Mouse (Mus musculus): ENCODE results near the gene Inka1. TPM values are rescaled to one million over a fixed set of nuclear protein-coding genes. Genes with fewer than 3 reads are reported as not detected.
"Not testable (repeated sequence)": the region's sequence is repeated elsewhere in the genome, so short reads cannot be mapped to it uniquely, and the experiment has no call there.

Gene Inka1
- polyA plus RNA-seq, 1 experiment from 2014 or later: 30.6 TPM

DNA sequence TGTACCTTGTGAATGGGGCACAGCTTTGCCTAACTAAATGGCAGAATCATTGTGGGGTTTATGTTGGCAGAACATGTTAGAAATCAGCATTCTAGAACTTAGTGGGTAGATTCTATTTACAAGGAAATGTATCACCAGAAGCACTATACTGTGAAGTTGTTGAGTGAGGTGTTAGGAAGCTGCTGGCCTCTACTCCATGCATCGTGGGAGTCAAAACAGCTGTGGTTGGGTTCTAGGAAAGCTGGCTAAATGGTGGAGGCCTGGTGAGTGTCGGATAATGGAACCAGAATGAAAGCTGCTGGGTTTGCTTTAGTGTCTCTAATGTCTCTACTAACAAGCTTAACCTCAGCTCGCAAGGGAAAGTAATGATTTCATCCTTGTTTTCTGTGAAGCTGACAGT, 31.4 kb upstream of the Inka1 start:
- Histone ChIP-seq H3K9me3 (ENCODE audit: low read length) (no peaks in the 10 kb centered on the region), H3K27ac (ENCODE audit: low read depth) (no peak overlapping the region), H3K36me3 (replicated peaks; ENCODE audit: insufficient read depth, low read length) (peaks cover 24% of the 10 kb centered on the region), H3K4me2 (ENCODE audit: low read depth, low read length) (no peak overlapping the region), H3K4me1 (ENCODE audit: insufficient read depth) (peaks cover 10% of the 10 kb centered on the region), H3K4me3 (ENCODE audit: low read depth, low read length) (no peak overlapping the region), H3K9ac (replicated peaks) (no peak overlapping the region), H3K27me3 (ENCODE audit: insufficient read depth, low read length) (no peaks in the 10 kb centered on the region)
- WGBS (ENCODE audit: insufficient replicate concordance): 89% methylated on average over 3 of the region's 3 CpGs
- no peak for DNase-seq
- no peak for ATAC-seq
- TF ChIP-seq CTCF (IDR thresholded peaks at IDR 0.05; ENCODE audit: low read depth): no peak
- TF ChIP-seq EP300 (IDR thresholded peaks at IDR 0.05; ENCODE audit: low read depth): no peak

DNA sequence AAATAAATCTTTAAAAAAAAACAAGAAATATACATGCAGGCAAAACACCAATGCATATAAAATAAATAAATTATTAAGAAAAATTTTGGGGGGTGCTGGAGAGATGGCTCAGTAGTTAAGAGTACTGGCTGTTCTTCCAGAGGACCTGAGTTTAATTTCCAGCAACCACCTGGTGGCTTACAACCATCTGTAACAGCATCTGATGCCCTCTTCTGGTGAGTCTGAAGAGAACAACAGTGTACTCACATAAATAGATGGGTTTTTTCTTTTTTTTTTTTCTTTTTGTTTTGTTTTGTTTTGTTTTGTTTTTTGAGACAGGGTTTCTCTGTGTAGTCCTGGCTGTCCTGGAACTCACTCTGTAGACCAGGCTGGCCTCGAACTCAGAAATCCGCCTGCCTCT, 27.9 kb upstream of the Inka1 start:
- H3K4me2 ChIP-seq (ENCODE audit: low read depth, low read length); H3K27me3 ChIP-seq (ENCODE audit: insufficient read depth, low read length); H3K27ac ChIP-seq (ENCODE audit: low read depth); H3K4me1 ChIP-seq (ENCODE audit: insufficient read depth); H3K4me3 ChIP-seq (ENCODE audit: low read depth, low read length); DNase-seq; H3K9me3 ChIP-seq (ENCODE audit: low read length); ATAC-seq; H3K9ac ChIP-seq (replicated peaks): not testable (repeated sequence)
- WGBS (ENCODE audit: insufficient replicate concordance): 87% methylated on average over 2 of the region's 2 CpGs
- peaks cover 26% of the 10 kb centered on the region for H3K36me3 ChIP-seq (replicated peaks; ENCODE audit: insufficient read depth, low read length)
- TF ChIP-seq CTCF (IDR thresholded peaks at IDR 0.05; ENCODE audit: low read depth): peak; percentile 28; the same call in 1 of the 2 replicates

DNA sequence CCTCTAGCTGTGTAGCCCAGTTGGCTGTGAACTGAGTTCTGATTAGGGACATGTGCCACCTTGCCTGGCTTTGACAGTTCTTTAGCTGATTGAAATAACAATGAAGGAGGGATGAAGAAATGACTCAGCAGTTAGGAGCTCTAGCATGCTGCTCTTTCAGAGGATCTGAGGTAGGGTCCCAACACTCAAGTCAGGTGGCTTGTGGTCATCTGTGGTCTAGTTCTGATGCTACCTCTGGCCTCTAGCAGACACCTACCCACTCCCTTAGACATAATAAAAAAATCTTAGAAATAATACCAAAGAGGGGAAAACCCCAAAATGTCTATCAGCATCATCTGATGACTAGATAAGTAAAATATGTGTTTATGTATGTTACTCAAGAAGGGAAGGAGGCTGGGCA, 24.7 kb upstream of the Inka1 start:
- no peak overlapping the region for H3K27ac ChIP-seq (ENCODE audit: low read depth)
- no peaks in the 10 kb centered on the region for H3K9me3 ChIP-seq (ENCODE audit: low read length)
- TF ChIP-seq CTCF (IDR thresholded peaks at IDR 0.05; ENCODE audit: low read depth) (no peak), EP300 (IDR thresholded peaks at IDR 0.05; ENCODE audit: low read depth) (no peak)
- DNase-seq (no peak), ATAC-seq (no peak)
- peaks cover 7% of the 10 kb centered on the region for H3K4me1 ChIP-seq (ENCODE audit: insufficient read depth)
- no peak overlapping the region for H3K9ac ChIP-seq (replicated peaks)
- no peaks in the 10 kb centered on the region for H3K27me3 ChIP-seq (ENCODE audit: insufficient read depth, low read length)
- no peak overlapping the region for H3K4me2 ChIP-seq (ENCODE audit: low read depth, low read length)
- no peak overlapping the region for H3K4me3 ChIP-seq (ENCODE audit: low read depth, low read length)
- H3K36me3 ChIP-seq (replicated peaks; ENCODE audit: insufficient read depth, low read length): peaks cover 23% of the 10 kb centered on the region

DNA sequence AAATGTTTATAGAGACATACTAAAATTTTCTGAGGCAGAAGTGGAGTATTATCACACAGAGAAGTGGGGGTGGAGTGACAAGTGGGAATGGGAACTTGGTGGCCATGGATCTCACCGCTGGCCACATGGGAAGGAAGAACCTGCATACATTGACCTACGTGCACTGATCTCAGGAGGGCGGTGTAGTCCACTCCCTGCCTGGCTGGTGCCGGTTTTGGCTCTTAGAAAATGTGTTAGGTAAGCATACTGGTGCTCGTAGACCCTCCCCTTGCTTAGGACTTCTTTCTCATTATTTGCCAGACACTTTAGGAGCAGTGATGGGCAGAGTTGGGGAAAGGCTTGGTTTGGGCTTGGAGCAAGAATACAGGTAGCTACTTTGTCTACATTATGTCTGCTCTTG, 22.4 kb upstream of the Inka1 start:
- Histone ChIP-seq H3K27me3 (ENCODE audit: insufficient read depth, low read length) (no peaks in the 10 kb centered on the region), H3K9me3 (ENCODE audit: low read length) (no peaks in the 10 kb centered on the region), H3K36me3 (replicated peaks; ENCODE audit: insufficient read depth, low read length) (peaks cover 17% of the 10 kb centered on the region), H3K4me2 (ENCODE audit: low read depth, low read length) (no peak overlapping the region), H3K4me3 (ENCODE audit: low read depth, low read length) (no peak overlapping the region), H3K27ac (ENCODE audit: low read depth) (0 out of 2 replicates have a peak overlapping the region, but pooled peaks have one; percentile 22), H3K4me1 (ENCODE audit: insufficient read depth) (peaks cover 25% of the 10 kb centered on the region), H3K9ac (replicated peaks) (no peak overlapping the region)
- ATAC-seq (no peak), DNase-seq (no peak)
- TF ChIP-seq EP300 (IDR thresholded peaks at IDR 0.05; ENCODE audit: low read depth) (no peak), CTCF (IDR thresholded peaks at IDR 0.05; ENCODE audit: low read depth) (no peak)
- 71% methylated on average over 5 of the region's 5 CpGs for WGBS (ENCODE audit: insufficient replicate concordance)

DNA sequence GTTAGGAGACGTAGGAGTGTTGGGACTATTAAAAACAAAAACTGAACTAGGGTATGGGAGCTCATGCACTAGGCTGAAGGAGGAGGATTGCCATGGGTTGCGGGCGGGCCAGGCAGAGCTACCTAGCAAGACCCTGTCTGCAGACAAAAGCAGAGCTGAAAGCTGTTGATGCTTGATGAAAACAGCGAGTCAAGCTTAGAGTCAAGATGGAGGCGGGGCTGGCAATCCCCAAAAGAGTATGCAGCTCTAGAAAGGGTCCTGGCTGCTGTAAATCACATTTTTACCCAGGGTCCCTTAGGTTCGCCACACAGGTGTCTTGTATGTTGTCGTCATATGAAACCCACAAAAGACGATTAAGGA, 17.8 kb upstream of the Inka1 start:
- Histone ChIP-seq H3K9ac (replicated peaks) (peak overlapping the region; percentile 99), H3K4me3 (ENCODE audit: low read depth, low read length) (peak overlapping the region; percentile 94), H3K36me3 (replicated peaks; ENCODE audit: insufficient read depth, low read length) (0 out of 2 replicates have a peak, but pooled peaks cover 7% of the 10 kb centered on the region), H3K27ac (ENCODE audit: low read depth) (peak overlapping the region; percentile 98), H3K9me3 (ENCODE audit: low read length) (no peaks in the 10 kb centered on the region), H3K4me2 (ENCODE audit: low read depth, low read length) (peak overlapping the region; percentile 88), H3K4me1 (ENCODE audit: insufficient read depth) (peaks cover 29% of the 10 kb centered on the region), H3K27me3 (ENCODE audit: insufficient read depth, low read length) (no peaks in the 10 kb centered on the region)
- WGBS (ENCODE audit: insufficient replicate concordance): 26% methylated on average over 8 of the region's 8 CpGs
- no peak for TF ChIP-seq CTCF (IDR thresholded peaks at IDR 0.05; ENCODE audit: low read depth)
- TF ChIP-seq EP300 (IDR thresholded peaks at IDR 0.05; ENCODE audit: low read depth): no peak
- ATAC-seq: no peak
- DNase-seq: peak; percentile 37

DNA sequence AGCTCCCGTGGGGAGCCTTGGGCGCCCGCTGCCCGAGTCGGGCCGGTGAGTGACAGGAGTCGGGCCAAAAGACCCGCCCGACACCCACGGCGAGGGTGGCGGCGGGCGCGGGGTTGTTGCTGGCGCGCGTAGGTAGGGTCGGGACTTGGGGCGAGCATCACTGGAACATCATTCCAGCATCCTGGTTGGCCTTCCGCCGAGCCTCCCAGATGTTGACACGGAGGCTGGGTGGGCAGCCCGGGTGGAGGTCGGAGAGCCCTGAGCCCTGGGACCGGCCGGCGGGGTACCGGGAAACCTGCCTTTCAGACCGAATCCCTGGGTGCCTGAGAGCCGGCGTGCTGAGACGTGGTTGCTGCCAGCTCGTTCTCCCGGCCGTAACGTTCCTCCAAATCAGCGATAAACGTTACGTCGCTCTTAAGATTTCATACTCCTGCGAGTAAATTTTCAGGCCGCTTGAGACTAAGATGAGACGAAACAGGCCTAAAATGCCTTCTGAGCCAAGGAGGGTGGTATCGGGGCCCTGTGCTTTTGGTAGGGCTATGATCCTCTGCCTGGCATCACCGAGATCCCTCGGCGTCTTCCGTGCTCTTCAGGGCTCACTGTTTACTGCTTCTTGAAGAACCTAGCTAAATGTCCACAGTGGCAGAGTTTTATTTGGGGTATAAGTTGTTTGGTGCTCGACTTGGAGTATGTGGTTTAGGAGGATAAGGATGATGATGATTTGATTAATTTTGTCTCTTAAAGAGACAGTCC, 17.3 kb upstream of the Inka1 start:
- peak; percentile 49 for ATAC-seq
- TF ChIP-seq CTCF (IDR thresholded peaks at IDR 0.05; ENCODE audit: low read depth): no peak
- no peak for TF ChIP-seq EP300 (IDR thresholded peaks at IDR 0.05; ENCODE audit: low read depth)
- peak overlapping the region; percentile 88 for H3K4me2 ChIP-seq (ENCODE audit: low read depth, low read length)

More for the DNA sequence above, 17.3 kb upstream of the Inka1 start:
- peaks cover 26% of the 10 kb centered on the region for H3K4me1 ChIP-seq (ENCODE audit: insufficient read depth)
- H3K9ac ChIP-seq (replicated peaks): peak overlapping the region; percentile 99
- 0 out of 2 replicates have a peak, but pooled peaks cover 3% of the 10 kb centered on the region for H3K36me3 ChIP-seq (replicated peaks; ENCODE audit: insufficient read depth, low read length)
- under 1% methylated on average over 49 of the region's 50 CpGs for WGBS (ENCODE audit: insufficient replicate concordance)
- no peaks in the 10 kb centered on the region for H3K27me3 ChIP-seq (ENCODE audit: insufficient read depth, low read length)
- peak overlapping the region; percentile 94 for H3K4me3 ChIP-seq (ENCODE audit: low read depth, low read length)
- no peaks in the 10 kb centered on the region for H3K9me3 ChIP-seq (ENCODE audit: low read length)
- DNase-seq: no peak
- H3K27ac ChIP-seq (ENCODE audit: low read depth): peak overlapping the region; percentile 98

All from liver, postnatal 0 days (tissue).